Mouse (Mus musculus) cerebellum, adult 9-10 months (tissue): ENCODE data around the gene Lman2.

Experiments
- DNase-seq: peaks from one replicate; pipeline ENCODE4 v3.0.0; 2022

Lman2 gene

GRCm38 (mm10) chr13:55322130-55322825 is 40.3 kb downstream of the Lman2 start:
- DNase-seq = peak; percentile 76

GRCm38 (mm10) chr13:55321434-55322129 is 41.0 kb downstream of the Lman2 start, which contains the start of gene Rab24:
Gene Rab24 (minus strand): TSS chr13:55321946.
- peak; percentile 86 for DNase-seq

- DNase-seq = peak; percentile 60
These were observed 42.6 kb downstream of the Lman2 start, which contains the start of gene Prelid1 for GRCm38 (mm10) chr13:55319931-55320533. Gene Prelid1 (plus strand): TSS chr13:55320500.

GRCm38 (mm10) chr13:55318351-55318750 is 44.2 kb downstream of the Lman2 start:
- DNase-seq = no peak

GRCm38 (mm10) chr13:55314891-55315412 is 47.6 kb downstream of the Lman2 start:
- no peak for DNase-seq

GRCm38 (mm10) chr13:55313051-55313450 is 49.5 kb downstream of the Lman2 start:
- DNase-seq = no peak

GRCm38 (mm10) chr13:55312028-55312630 is 50.5 kb downstream of the Lman2 start:
- DNase-seq = no peak

GRCm38 (mm10) chr13:55300913-55301312 is 61.7 kb downstream of the Lman2 start:
- DNase-seq = no peak

- DNase-seq = no peak
These were observed 65.8 kb downstream of the Lman2 start for GRCm38 (mm10) chr13:55296760-55297159.
